In genomic region chr5:116588836-116589235, GRCm38 (mm10) we compare ENCODE assay signal across 17 mouse cellular contexts. TPM values are rescaled to one million over a fixed set of nuclear protein-coding genes. Genes with fewer than 3 reads are reported as not detected.
DNase-seq lines count a peak whose midpoint lies in the region; ATAC-seq and TF ChIP-seq lines count a peak whose summit lies in the region.
"Had no signal": no experiment of that assay in that cellular context is flagged by ENCODE, and none has a peak within 500 bp of the region (broad histone marks: within the 10 kb centered on the region; RNA-seq: fewer than 3 reads in every experiment).

No protein-coding gene starts in this region.

- no peak for TF ChIP-seq CTCF in cerebellum, adult 2 months (IDR thresholded peaks at IDR 0.05; ENCODE audit: borderline replicate concordance, insufficient read depth, low read depth, low read length)

- H3K27me3 ChIP-seq in cerebellum, adult 2 months (ENCODE audit: control insufficient read depth, insufficient read depth, low read length), result no peaks in the 10 kb centered on the region
- H3K27me3 ChIP-seq in hindbrain, embryonic 10.5 days (ENCODE audit: insufficient read depth, poor library complexity, severe bottlenecking), result peaks cover 34% of the 10 kb centered on the region
- H3K27me3 ChIP-seq in midbrain, embryonic 14.5 days (ENCODE audit: control insufficient read depth, insufficient read depth, low read length), result no peaks in the 10 kb centered on the region

- H3K4me3 ChIP-seq in cerebellum, adult 2 months (replicated peaks; ENCODE audit: insufficient read depth, low read depth, low read length), result peak overlapping the region; percentile 71
- peak overlapping the region; percentile 65 for H3K4me3 ChIP-seq in hindbrain, embryonic 10.5 days
- peak overlapping the region; percentile 80 for H3K4me3 ChIP-seq in midbrain, embryonic 14.5 days (replicated peaks; ENCODE audit: low read depth, low read length)
- H3K4me3 ChIP-seq: embryonic facial prominence, embryonic 15.5 days had no signal

- peak; percentile 67 to 73 for DNase-seq in cerebellum, adult 2 months
- DNase-seq in cerebellum, postnatal 4 days (ENCODE audit: low spot score in 2 of 2), result no peak
- peak; percentile 69 to 82 for DNase-seq in cerebellum, postnatal 25 days
- peak; percentile 17 for DNase-seq in hindbrain, embryonic 10.5 days (ENCODE audit: low spot score)
- DNase-seq in midbrain, embryonic 14.5 days, result peak; percentile 50
- DNase-seq in thymus, postnatal 4 days, result no peak
- no peak for DNase-seq in spleen, postnatal 10 days (ENCODE audit: low spot score in 2 of 2)
- DNase-seq in layer of hippocampus, postnatal 25 days (ENCODE audit: extremely low spot score in 1 of 2, low spot score in 1 of 2), result no peak
- DNase-seq: gastrocnemius, postnatal 10 days; kidney, adult 2 months; layer of hippocampus, postnatal 36 days had no signal

- TF ChIP-seq POLR2A in cerebellum, adult 2 months (IDR thresholded peaks at IDR 0.05; ENCODE audit: borderline replicate concordance, insufficient read depth, low read length), result no peak

- H3K27ac ChIP-seq in cerebellum, adult 2 months (ENCODE audit: insufficient read depth, low read length), result peak overlapping the region; percentile 69; the same call in 1 of the 2 replicates
- peak overlapping the region; percentile 45; the same call in 1 of the 2 replicates for H3K27ac ChIP-seq in hindbrain, embryonic 10.5 days
- 0 out of 2 replicates have a peak overlapping the region, but pooled peaks have one; percentile 46 for H3K27ac ChIP-seq in midbrain, embryonic 14.5 days (replicated peaks; ENCODE audit: low read depth, low read length)
- H3K27ac ChIP-seq: embryonic facial prominence, embryonic 15.5 days; liver, embryonic 14.5 days; macrophage had no signal

- no peak for ATAC-seq in midbrain, embryonic 14.5 days (ENCODE audit: low FRiP score, low TSS enrichment)
- ATAC-seq: activated CD4-positive, CD25-positive, alpha-beta regulatory T cell, adult 4 months had no signal

- peak overlapping the region; percentile 90 for H3K9ac ChIP-seq in midbrain, embryonic 14.5 days (replicated peaks; ENCODE audit: low read length)
- H3K9ac ChIP-seq: embryonic facial prominence, embryonic 15.5 days; liver, embryonic 14.5 days had no signal

- 7% methylated on average over 10 of the region's 10 CpGs for WGBS in cerebellum, adult 2 months
- 46% methylated on average over 10 of the region's 10 CpGs for WGBS in hindbrain, embryonic 10.5 days
- WGBS in midbrain, embryonic 14.5 days, result 15% methylated on average over 10 of the region's 10 CpGs

- H3K36me3 ChIP-seq in hindbrain, embryonic 10.5 days, result 0 out of 2 replicates have a peak, but pooled peaks cover 5% of the 10 kb centered on the region
- H3K36me3 ChIP-seq in midbrain, embryonic 14.5 days (ENCODE audit: control insufficient read depth, insufficient read depth, low read length), result no peaks in the 10 kb centered on the region
- H3K36me3 ChIP-seq: embryonic facial prominence, embryonic 15.5 days; G1E had no signal

- H3K9me3 ChIP-seq in hindbrain, embryonic 10.5 days, result no peaks in the 10 kb centered on the region
- no peaks in the 10 kb centered on the region for H3K9me3 ChIP-seq in midbrain, embryonic 14.5 days (ENCODE audit: control insufficient read depth, low read length)
- H3K9me3 ChIP-seq: embryonic facial prominence, embryonic 15.5 days had no signal

- H3K4me2 ChIP-seq in midbrain, embryonic 14.5 days (ENCODE audit: low read length), result peak overlapping the region; percentile 78
- H3K4me2 ChIP-seq: embryonic facial prominence, embryonic 15.5 days had no signal

- peaks cover 22% of the 10 kb centered on the region for H3K4me1 ChIP-seq in cerebellum, adult 2 months (ENCODE audit: control insufficient read depth, insufficient read depth, low read length)
- peaks cover 85% of the 10 kb centered on the region for H3K4me1 ChIP-seq in hindbrain, embryonic 10.5 days (replicated peaks)
- H3K4me1 ChIP-seq in midbrain, embryonic 14.5 days (ENCODE audit: control insufficient read depth, insufficient read depth, low read length), result peaks cover 42% of the 10 kb centered on the region

RNA-seq across cellular contexts. Expression of gene Srrm4, which starts 2.8 kb away (rescaled TPM):
- polyA plus RNA-seq in cerebellum, adult 2 months (2012; rRNA removed), result 29.6 and 30.0 TPM in 2 replicates
- 15.2 and 20.3 TPM in 2 replicates for polyA plus RNA-seq in hindbrain, embryonic 10.5 days (2016; fragmentation: Nextera tagmentation; extraction: Ambion mirVana)
- 21.5 and 22.6 TPM in 2 replicates for polyA plus RNA-seq in midbrain, embryonic 14.5 days (2014; fragmentation: Nextera tagmentation; extraction: Ambion mirVana)
- 10 to 100 TPM; 23.0 to 30.1 TPM for total RNA-seq in layer of hippocampus, postnatal 25 days (2021)
- polyA plus RNA-seq: activated CD4-positive, CD25-positive, alpha-beta regulatory T cell, adult 4 months; G1E; macrophage; spleen, adult 2 months had no signal

Comparison
In these comparisons a context has a peak if more than half of its experiments do, and no peak if none do; other contexts are left out.
1. DNase-seq: peak in cerebellum, adult 2 months (2 of 2), cerebellum, postnatal 25 days (2 of 2), hindbrain, embryonic 10.5 days (single experiment) and midbrain, embryonic 14.5 days (single experiment); none in cerebellum, postnatal 4 days (0 of 2), thymus, postnatal 4 days (single experiment), spleen, postnatal 10 days (0 of 2) and layer of hippocampus, postnatal 25 days (0 of 2).
2. Peak in every context shown above with its lines, with median percentiles within 50 percentile points of each other: H3K27ac ChIP-seq and H3K4me3 ChIP-seq.